24 mouse cellular contexts compared by ENCODE assay signal in the genomic region with DNA sequence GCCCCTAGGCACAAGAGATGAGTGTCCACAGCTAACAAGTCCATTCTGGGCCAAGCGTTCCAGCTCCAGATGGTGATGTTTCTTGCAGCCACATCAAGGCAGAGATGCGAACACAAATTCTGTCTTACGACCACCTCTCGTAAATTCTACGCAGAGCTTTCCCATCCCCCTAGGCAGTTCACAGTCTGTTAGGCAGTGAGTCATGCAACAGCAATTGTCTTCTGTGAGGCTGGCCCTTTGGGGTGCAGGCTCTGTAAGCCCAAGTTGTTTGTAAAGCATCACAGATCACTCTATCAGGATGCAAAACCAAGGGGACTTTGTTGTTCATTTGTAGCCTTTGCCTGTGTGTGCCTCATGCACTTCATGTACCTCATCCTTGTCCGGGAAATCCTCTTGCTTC. TPM values are rescaled to one million over a fixed set of nuclear protein-coding genes. Genes with fewer than 3 reads are reported as not detected.
DNase-seq lines count a peak whose midpoint lies in the region; ATAC-seq and TF ChIP-seq lines count a peak whose summit lies in the region.
"Had no signal": no experiment of that assay in that cellular context is flagged by ENCODE, and none has a peak within 500 bp of the region (broad histone marks: within the 10 kb centered on the region; RNA-seq: fewer than 3 reads in every experiment).

No protein-coding gene starts in this region.

- POLR2A ChIA-PET in Patski (lab: Charles Lee): interaction anchor here (0.6 kb wide), 1 partner anchor 52 kb away, joined by 3 read pairs; no protein-coding TSS in a partner anchor

- peak; percentile 9 for DNase-seq in embryo, embryonic 10.5 days (ENCODE audit: low spot score)
- no peak for DNase-seq in embryo, embryonic 10 days (ENCODE audit: low spot score)
- DNase-seq in layer of hippocampus, adult 2 months (ENCODE audit: low spot score in 2 of 2): no peak
- no peak for DNase-seq in layer of hippocampus, adult 9-11 months
- peak; percentile 26 for DNase-seq in Muller cell, postnatal 12 days (ENCODE audit: inconsistent ontology term)
- no peak for DNase-seq in Patski (ENCODE audit: low read depth, low spot score)
- no peak for DNase-seq in adrenal gland, postnatal 4 days (ENCODE audit: low spot score in 2 of 2)
- DNase-seq: adrenal gland, adult 2 months; adrenal gland, postnatal 10 days; adrenal gland, postnatal 25 days; cerebellum, adult 11-12 months; cerebellum, adult 2 months; cerebellum, adult 9-10 months; cerebellum, postnatal 10 days; cerebellum, postnatal 25 days had no signal

- peak; percentile 65 for ATAC-seq in Patski
- ATAC-seq in erythroblast, adult 5-6 weeks (replicated peaks; ENCODE audit: low FRiP score, poor library complexity, severe bottlenecking): no peak
- ATAC-seq: forebrain, embryonic 14.5 days; forebrain, embryonic 16.5 days had no signal

- no peak overlapping the region for H3K4me3 ChIP-seq in layer of hippocampus, adult 2 months
- H3K4me3 ChIP-seq: embryonic facial prominence, embryonic 10.5 days; embryonic facial prominence, embryonic 12.5 days; erythroblast, embryonic 14.5 days; forebrain, embryonic 10.5 days; forebrain, embryonic 12.5 days had no signal

- CTCF ChIA-PET in Patski (lab: Charles Lee): no interaction called here

- TF ChIP-seq CTCF in layer of hippocampus, adult 2 months (conservative IDR thresholded peaks at IDR 0.05): no peak
- TF ChIP-seq CTCF in Patski (IDR thresholded peaks at IDR 0.05): no peak

- H3K27ac ChIP-seq in layer of hippocampus, adult 2 months: peak overlapping the region; percentile 90; the same call in 1 of the 2 replicates
- H3K27ac ChIP-seq: embryonic facial prominence, embryonic 10.5 days; embryonic facial prominence, embryonic 12.5 days; forebrain, embryonic 10.5 days; forebrain, embryonic 12.5 days had no signal

- H3K27me3 ChIP-seq in Patski: no peaks in the 10 kb centered on the region
- H3K27me3 ChIP-seq: embryonic facial prominence, embryonic 12.5 days; forebrain, embryonic 12.5 days had no signal

- in situ Hi-C loops in Patski (cut with MboI; ENCODE audit: low pct_unique_long_range_greater_than_20kb): no loop called here

RNA-seq across cellular contexts. Expression of a gene that starts 27.7 kb away (rescaled TPM):
- 100 to 1,000 TPM; 127 to 140 TPM for total RNA-seq in layer of hippocampus, adult 2 months (2021)
- 62.2 TPM for polyA plus RNA-seq in Patski (2021)
- 3.8 and 7.1 TPM in 2 replicates for total RNA-seq in erythroblast, adult 5-6 weeks (2015; ENCODE audit: low replicate concordance)
- 4.2 and 6.9 TPM in 2 replicates for total RNA-seq in erythroblast, adult 5-6 weeks (2017; ENCODE audit: low replicate concordance)
- total RNA-seq in adrenal gland, postnatal 4 days (2021): 10 to 100 TPM; 93.3 to 97.1 TPM
- polyA plus RNA-seq: G1E had no signal

Comparison
In these comparisons a context has a peak if more than half of its experiments do, and no peak if none do; other contexts are left out.
1. DNase-seq: peak in embryo, embryonic 10.5 days (single experiment) and Muller cell, postnatal 12 days (single experiment); none in embryo, embryonic 10 days (single experiment), layer of hippocampus, adult 2 months (0 of 2), layer of hippocampus, adult 9-11 months (single experiment), Patski (single experiment) and adrenal gland, postnatal 4 days (0 of 2).
2. RNA of a gene that starts 27.7 kb away (total RNA-seq): 127 to 140 TPM in layer of hippocampus, adult 2 months and 93.3 to 97.1 TPM in adrenal gland, postnatal 4 days; 3.8 to 7.1 TPM in erythroblast, adult 5-6 weeks; every median in the first group is over 10 times any median in the second.